In the genomic region with DNA sequence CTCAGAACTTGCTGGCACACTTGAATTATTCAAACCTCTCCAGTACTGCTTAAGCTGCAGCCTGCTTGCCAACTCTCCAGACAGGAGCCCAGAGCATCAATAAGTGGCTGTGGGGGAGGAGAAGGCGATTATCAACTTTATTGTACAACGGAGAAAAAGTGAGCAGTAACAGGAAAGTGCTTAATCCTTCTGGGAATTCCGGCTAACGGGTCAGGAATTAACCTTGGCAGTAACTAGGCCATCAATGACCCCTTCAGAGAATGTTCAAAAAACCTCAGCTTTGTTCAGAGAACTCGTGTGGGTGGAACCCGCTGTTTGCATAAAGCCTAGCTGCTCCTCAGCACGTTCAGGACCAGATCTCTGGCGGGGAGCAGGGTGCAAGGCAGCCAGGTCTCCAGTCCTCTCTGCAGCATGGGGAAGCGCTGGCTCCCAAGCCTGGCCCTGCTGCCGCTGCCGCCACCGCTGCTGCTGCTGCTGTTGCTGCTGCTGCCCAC, we compare ENCODE assay signal across 8 mouse cellular contexts. TPM values are rescaled to one million over a fixed set of nuclear protein-coding genes. Genes with fewer than 3 reads are reported as not detected.
DNase-seq lines count a peak whose midpoint lies in the region; ATAC-seq and TF ChIP-seq lines count a peak whose summit lies in the region.
"Had no signal": no experiment of that assay in that cellular context is flagged by ENCODE, and none has a peak within 500 bp of the region (broad histone marks: within the 10 kb centered on the region; RNA-seq: fewer than 3 reads in every experiment).

No protein-coding gene starts in this region.

- no peaks in the 10 kb centered on the region for H3K36me3 ChIP-seq in lung, postnatal 0 days (ENCODE audit: insufficient read depth, low read length)
- H3K36me3 ChIP-seq in embryonic facial prominence, embryonic 13.5 days = no peaks in the 10 kb centered on the region
- H3K36me3 ChIP-seq in intestine, postnatal 0 days (ENCODE audit: control insufficient read depth, insufficient read depth) = no peaks in the 10 kb centered on the region

- H3K4me3 ChIP-seq in lung, postnatal 0 days (ENCODE audit: low read depth, low read length) = no peak overlapping the region
- H3K4me3 ChIP-seq in embryonic facial prominence, embryonic 13.5 days = peak overlapping the region; percentile 20
- H3K4me3 ChIP-seq in intestine, postnatal 0 days (ENCODE audit: low read depth, low read length) = no peak overlapping the region
- H3K4me3 ChIP-seq: megakaryocyte, embryonic 14.5 days had no signal

- H3K27ac ChIP-seq in lung, postnatal 0 days (ENCODE audit: low read length) = no peak overlapping the region
- no peak overlapping the region for H3K27ac ChIP-seq in embryonic facial prominence, embryonic 13.5 days
- H3K27ac ChIP-seq in intestine, postnatal 0 days (ENCODE audit: low read depth, low read length) = no peak overlapping the region

- no peak for TF ChIP-seq CTCF in lung, postnatal 0 days (IDR thresholded peaks at IDR 0.05)
- no peak for TF ChIP-seq CTCF in intestine, postnatal 0 days (IDR thresholded peaks at IDR 0.05; ENCODE audit: low read depth)

- H3K4me2 ChIP-seq in lung, postnatal 0 days (replicated peaks; ENCODE audit: low read depth, low read length) = peak overlapping the region; percentile 27
- peak overlapping the region; percentile 52 for H3K4me2 ChIP-seq in embryonic facial prominence, embryonic 13.5 days
- peak overlapping the region; percentile 35; the same call in 1 of the 2 replicates for H3K4me2 ChIP-seq in intestine, postnatal 0 days (replicated peaks; ENCODE audit: low read depth)

- intact Hi-C loops in gastrocnemius, postnatal 14 days (cut with DNase I; ENCODE audit: low total_unique reads) = no loop called here

- no peak for TF ChIP-seq EP300 in lung, postnatal 0 days (IDR thresholded peaks at IDR 0.05)

- ATAC-seq in lung, postnatal 0 days = no peak
- no peak for ATAC-seq in embryonic facial prominence, embryonic 13.5 days (ENCODE audit: insufficient number of reproducible peaks, insufficient read depth, low FRiP score, low TSS enrichment, low read depth)
- no peak for ATAC-seq in intestine, postnatal 0 days

- H3K9ac ChIP-seq in lung, postnatal 0 days (replicated peaks; ENCODE audit: low read depth) = no peak overlapping the region
- 0 out of 2 replicates have a peak overlapping the region, but pooled peaks have one; percentile 36 for H3K9ac ChIP-seq in embryonic facial prominence, embryonic 13.5 days
- no peak overlapping the region for H3K9ac ChIP-seq in intestine, postnatal 0 days (ENCODE audit: low read depth, low read length)

- H3K27me3 ChIP-seq in lung, postnatal 0 days (replicated peaks; ENCODE audit: insufficient read depth, low read length) = no peaks in the 10 kb centered on the region
- no peaks in the 10 kb centered on the region for H3K27me3 ChIP-seq in embryonic facial prominence, embryonic 13.5 days
- no peaks in the 10 kb centered on the region for H3K27me3 ChIP-seq in intestine, postnatal 0 days (replicated peaks; ENCODE audit: control insufficient read depth, insufficient read depth, low read length)
- H3K27me3 ChIP-seq: megakaryocyte, embryonic 14.5 days had no signal

- H3K9me3 ChIP-seq in lung, postnatal 0 days (ENCODE audit: low read length) = no peaks in the 10 kb centered on the region
- no peaks in the 10 kb centered on the region for H3K9me3 ChIP-seq in embryonic facial prominence, embryonic 13.5 days
- no peaks in the 10 kb centered on the region for H3K9me3 ChIP-seq in intestine, postnatal 0 days (ENCODE audit: control insufficient read depth)

- no peaks in the 10 kb centered on the region for H3K4me1 ChIP-seq in lung, postnatal 0 days (ENCODE audit: insufficient read depth, low read depth, low read length)
- H3K4me1 ChIP-seq in embryonic facial prominence, embryonic 13.5 days = 0 out of 2 replicates have a peak, but pooled peaks cover 3% of the 10 kb centered on the region
- H3K4me1 ChIP-seq in intestine, postnatal 0 days (replicated peaks; ENCODE audit: control insufficient read depth, insufficient read depth, low read length) = no peaks in the 10 kb centered on the region
- H3K4me1 ChIP-seq: megakaryocyte, embryonic 14.5 days had no signal

- WGBS in lung, postnatal 0 days = 6% methylated on average over 12 of the region's 12 CpGs
- 5% methylated on average over 12 of the region's 12 CpGs for WGBS in embryonic facial prominence, embryonic 13.5 days
- WGBS in intestine, postnatal 0 days = 11% methylated on average over 12 of the region's 12 CpGs

- DNase-seq in lung, postnatal 0 days (ENCODE audit: low spot score) = peak; percentile 39
- DNase-seq in lung, postnatal 25 days (ENCODE audit: low spot score) = no peak
- DNase-seq in liver = peak; percentile 21
- peak; percentile 35 to 36 for DNase-seq in right cerebral cortex, postnatal 10 days (ENCODE audit: low spot score in 2 of 2)
- no peak for DNase-seq in gastrocnemius, postnatal 14 days

RNA-seq across cellular contexts. Expression of a gene that starts 0.7 kb away (rescaled TPM):
- polyA plus RNA-seq in lung, postnatal 0 days (2015; fragmentation: Nextera tagmentation; extraction: Ambion mirVana) = 2.1 TPM in 2 replicates
- polyA plus RNA-seq in embryonic facial prominence, embryonic 13.5 days (2015; fragmentation: Nextera tagmentation; extraction: Ambion mirVana) = 2.0 and 2.5 TPM in 2 replicates
- 0.04 and 0.05 TPM in 2 replicates for polyA plus RNA-seq in intestine, postnatal 0 days (2015; fragmentation: Nextera tagmentation; extraction: Ambion mirVana)
- total RNA-seq in gastrocnemius, postnatal 14 days (2021) = under 1 TPM in 1 of 2 experiments, not detected in 1; 0.08 TPM

Comparison
In these comparisons a context has a peak if more than half of its experiments do, and no peak if none do; other contexts are left out.
1. DNase-seq: peak in lung, postnatal 0 days (single experiment), liver (single experiment) and right cerebral cortex, postnatal 10 days (2 of 2); none in lung, postnatal 25 days (single experiment) and gastrocnemius, postnatal 14 days (single experiment).
2. Peak in every context shown above with its lines, with median percentiles within 50 percentile points of each other: H3K4me2 ChIP-seq.